Mouse (Mus musculus) midbrain, embryonic 15.5 days (tissue): Measurements from ENCODE around the gene Erbb2. TPM values are rescaled to one million over a fixed set of nuclear protein-coding genes. Genes with fewer than 3 reads are reported as not detected.

Source experiments
- ATAC-seq: fragments of 200-750 bp; cut with Nextera tagmentation; replicated peaks from 2 replicates; pipeline ENCODE4 v1.8.0; 2017; ENCODE audit warnings: moderate TSS enrichment
- H3K27ac ChIP-seq: fragments of 300-500 bp; sonication (generic); 2 replicates; pipeline ENCODE4 v1.5.1; 2015; ENCODE audit warnings: mild to moderate bottlenecking, inconsistent platforms
- H3K27me3 ChIP-seq: fragments of 300-500 bp; sonication (generic); replicated peaks from 2 replicates; pipeline ENCODE4 v1.6.1; 2015; ENCODE audit warnings: inconsistent platforms
- H3K36me3 ChIP-seq: fragments of 300-500 bp; sonication (generic); replicated peaks from 2 replicates; pipeline ENCODE4 v1.6.1; 2015; ENCODE audit warnings: inconsistent platforms
- H3K4me1 ChIP-seq: fragments of 300-500 bp; sonication (generic); 2 replicates; pipeline ENCODE4 v1.6.1; 2015; ENCODE audit warnings: inconsistent platforms
- H3K4me2 ChIP-seq: fragments of 300-500 bp; sonication (generic); 2 replicates; pipeline ENCODE4 v1.6.1; 2015; ENCODE audit warnings: inconsistent platforms, mild to moderate bottlenecking, moderate library complexity
- H3K4me3 ChIP-seq: fragments of 300-500 bp; sonication (generic); 2 replicates; pipeline ENCODE4 v1.5.1; 2015; ENCODE audit warnings: mild to moderate bottlenecking, inconsistent platforms
- H3K9ac ChIP-seq: fragments of 300-500 bp; sonication (generic); 2 replicates; pipeline ENCODE4 v1.6.1; 2015; ENCODE audit warnings: mild to moderate bottlenecking, inconsistent platforms
- H3K9me3 ChIP-seq: fragments of 300-500 bp; sonication (generic); 2 replicates; pipeline ENCODE4 v1.6.1; 2016; ENCODE audit warnings: inconsistent platforms
- WGBS: fragments of 180-500 bp; shearing (Covaris S2); methylation state at CpG from one replicate; pipeline ENCODE4 v1.1.7; 2015; ENCODE audit warnings: mixed read lengths; 5-methylcytosine and 5-hydroxymethylcytosine counted together
- polyA plus RNA-seq: library from polyadenylated mRNA; unstranded; fragments of >200 nt; fragmentation: Nextera tagmentation; extraction: Ambion mirVana; gene quantifications from 2 replicates; pipeline ENCODE4 v1.2.1, GENCODE M21; 2015

Gene Erbb2
- polyA plus RNA-seq, 1 experiment from 2014 or later: 6.8 TPM

DNA sequence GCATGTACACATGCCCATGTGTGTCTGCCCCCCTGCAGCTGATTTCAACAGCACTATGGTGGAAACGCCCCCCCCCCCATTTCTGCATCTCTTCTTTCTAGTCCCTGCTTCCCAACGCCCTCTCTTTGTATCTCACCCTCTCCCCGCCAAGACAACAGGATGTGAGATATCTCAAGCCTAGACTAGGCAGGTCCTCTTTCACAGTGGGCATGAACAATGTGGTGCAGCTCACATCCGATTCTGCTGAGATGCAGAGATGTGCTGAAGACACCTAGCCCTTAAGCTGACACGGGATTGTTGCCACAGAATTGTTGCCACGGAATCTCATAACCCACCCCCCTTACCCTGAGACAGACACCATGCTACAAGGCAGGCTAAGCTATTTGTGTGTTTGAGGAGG lies 52.2 kb downstream of the Erbb2 start:
- 80% methylated on average over 6 of the region's 6 CpGs for WGBS
- ATAC-seq: no peak

DNA sequence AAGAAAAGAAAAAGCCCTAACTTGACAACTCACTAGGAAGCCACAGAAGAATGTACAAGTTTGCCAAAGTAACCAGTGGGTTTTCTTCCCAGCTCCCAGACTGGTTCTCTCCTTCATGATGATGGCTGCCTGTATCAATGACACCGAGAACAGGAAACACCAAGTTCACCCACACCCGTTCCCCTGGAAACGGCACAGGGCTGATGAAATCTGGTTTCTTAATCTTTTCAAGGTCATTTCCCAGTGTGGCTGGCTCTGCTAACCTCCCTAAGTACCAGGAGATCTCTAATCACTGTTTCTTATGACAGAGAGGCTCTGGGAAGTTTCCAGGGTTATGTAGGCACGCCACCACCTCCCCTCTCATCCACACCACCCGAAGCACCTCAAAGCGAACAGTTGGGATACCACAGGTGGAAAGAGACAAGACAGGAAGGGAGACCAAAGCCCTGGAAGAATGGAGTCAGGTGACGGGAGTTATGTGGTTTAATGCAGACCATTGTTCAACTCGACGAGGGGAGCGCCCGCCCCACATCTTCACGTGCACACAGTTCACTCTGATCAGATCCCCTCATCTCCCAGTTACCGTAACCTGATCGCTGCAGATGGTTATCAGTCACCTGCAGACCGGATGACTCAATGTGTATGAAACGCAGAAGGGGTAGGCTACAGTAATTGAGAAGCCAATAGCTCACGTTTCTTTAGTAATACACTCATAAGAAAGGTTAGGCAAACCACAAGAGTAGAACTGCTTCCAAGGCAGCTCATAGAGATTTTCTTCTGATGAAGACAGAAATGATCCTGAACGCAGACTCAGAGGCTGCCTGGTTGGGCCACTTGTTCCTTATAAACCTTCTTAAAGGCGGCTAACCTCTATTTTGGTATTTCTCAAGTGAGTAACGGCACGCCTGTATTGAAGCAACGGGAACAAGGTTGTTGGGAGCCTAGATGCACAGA lies 57.8 kb downstream of the Erbb2 start:
- H3K27ac ChIP-seq: no peak overlapping the region
- no peaks in the 10 kb centered on the region; the same call in 1 of the 2 replicates for H3K27me3 ChIP-seq
- 79% methylated on average over 22 of the region's 22 CpGs for WGBS
- no peak overlapping the region for H3K4me2 ChIP-seq
- H3K4me1 ChIP-seq: peaks cover 4% of the 10 kb centered on the region
- no peak overlapping the region for H3K4me3 ChIP-seq
- no peaks in the 10 kb centered on the region for H3K9me3 ChIP-seq
- ATAC-seq: no peak
- H3K9ac ChIP-seq: no peak overlapping the region
- H3K36me3 ChIP-seq: no peaks in the 10 kb centered on the region

More for the DNA sequence above, 52.2 kb downstream of the Erbb2 start:
- H3K4me3 ChIP-seq: no peak overlapping the region
- H3K4me2 ChIP-seq: no peak overlapping the region
- H3K9ac ChIP-seq: no peak overlapping the region
- H3K36me3 ChIP-seq: no peaks in the 10 kb centered on the region
- H3K27me3 ChIP-seq: peaks cover 6% of the 10 kb centered on the region
- H3K9me3 ChIP-seq: no peaks in the 10 kb centered on the region
- H3K27ac ChIP-seq: no peak overlapping the region
- H3K4me1 ChIP-seq: no peaks in the 10 kb centered on the region

DNA sequence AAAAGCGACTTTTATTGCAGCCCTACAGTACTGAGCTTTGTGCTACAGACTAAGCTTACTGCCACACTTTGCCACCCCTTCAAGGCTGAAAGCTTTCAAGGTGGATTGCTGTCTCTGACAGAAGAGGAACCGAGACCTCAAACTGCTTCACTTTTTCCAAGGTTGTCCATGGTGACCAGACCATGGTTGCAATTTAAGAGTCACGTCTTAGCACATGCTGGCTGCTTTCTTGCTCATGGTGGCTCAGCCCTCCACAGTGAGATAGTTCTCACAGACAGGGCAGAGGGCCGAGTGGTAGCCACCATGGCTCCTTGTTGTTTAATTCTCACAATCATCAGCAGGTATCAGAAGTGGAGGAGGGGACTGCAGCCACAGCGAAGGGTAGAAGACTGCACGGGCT lies 58.5 kb downstream of the Erbb2 start:
- no peak for ATAC-seq
- WGBS: 86% methylated on average over 6 of the region's 6 CpGs

GRCm38 (mm10) chr11:98472696-98473095 lies 60.4 kb downstream of the Erbb2 start:
- Histone ChIP-seq H3K36me3 (no peaks in the 10 kb centered on the region), H3K4me1 (peaks cover 4% of the 10 kb centered on the region), H3K9ac (no peak overlapping the region), H3K27me3 (no peaks in the 10 kb centered on the region), H3K27ac (no peak overlapping the region), H3K4me3 (no peak overlapping the region), H3K4me2 (no peak overlapping the region), H3K9me3 (no peaks in the 10 kb centered on the region)
- ATAC-seq: no peak
- 28% methylated on average over 4 of the region's 4 CpGs for WGBS

More for the DNA sequence above, 58.5 kb downstream of the Erbb2 start:
- no peaks in the 10 kb centered on the region for H3K9me3 ChIP-seq
- H3K4me3 ChIP-seq: no peak overlapping the region
- peaks cover 4% of the 10 kb centered on the region for H3K4me1 ChIP-seq
- H3K4me2 ChIP-seq: no peak overlapping the region
- H3K27me3 ChIP-seq: no peaks in the 10 kb centered on the region
- no peaks in the 10 kb centered on the region for H3K36me3 ChIP-seq
- H3K27ac ChIP-seq: no peak overlapping the region
- H3K9ac ChIP-seq: no peak overlapping the region

- Histone ChIP-seq H3K9ac (no peak overlapping the region), H3K4me2 (no peak overlapping the region), H3K27me3 (no peaks in the 10 kb centered on the region), H3K9me3 (no peaks in the 10 kb centered on the region), H3K4me3 (no peak overlapping the region), H3K27ac (no peak overlapping the region), H3K4me1 (peaks cover 4% of the 10 kb centered on the region), H3K36me3 (no peaks in the 10 kb centered on the region)
- 56% methylated on average over 8 of the region's 8 CpGs for WGBS
- no peak for ATAC-seq
Measured at GRCm38 (mm10) chr11:98473916-98474479, 61.7 kb downstream of the Erbb2 start.

DNA sequence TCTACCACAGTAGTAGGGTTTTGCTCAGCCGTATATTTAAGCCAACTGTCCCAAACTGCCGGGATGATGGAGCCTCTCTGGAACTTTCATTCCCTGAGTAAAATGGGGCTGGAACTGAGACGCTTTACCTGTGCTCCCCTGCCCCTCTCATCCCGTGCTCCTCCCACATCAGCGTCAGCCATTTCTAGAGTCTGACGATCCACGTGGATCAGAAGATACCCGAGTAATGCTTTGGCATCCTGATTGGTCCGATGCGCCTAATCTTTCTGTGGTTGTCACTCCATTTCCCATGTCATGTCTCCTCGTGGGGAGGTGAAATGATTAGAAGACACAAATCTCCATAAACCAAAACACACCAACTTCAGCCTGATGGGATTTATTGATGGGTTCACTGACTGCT lies 62.7 kb downstream of the Erbb2 start:
- Histone ChIP-seq H3K9ac (no peak overlapping the region), H3K4me2 (no peak overlapping the region), H3K27me3 (no peaks in the 10 kb centered on the region), H3K27ac (no peak overlapping the region), H3K9me3 (no peaks in the 10 kb centered on the region), H3K4me1 (peaks cover 4% of the 10 kb centered on the region), H3K4me3 (no peak overlapping the region), H3K36me3 (no peaks in the 10 kb centered on the region)
- ATAC-seq: no peak
- WGBS: 91% methylated on average over 11 of the region's 11 CpGs

DNA sequence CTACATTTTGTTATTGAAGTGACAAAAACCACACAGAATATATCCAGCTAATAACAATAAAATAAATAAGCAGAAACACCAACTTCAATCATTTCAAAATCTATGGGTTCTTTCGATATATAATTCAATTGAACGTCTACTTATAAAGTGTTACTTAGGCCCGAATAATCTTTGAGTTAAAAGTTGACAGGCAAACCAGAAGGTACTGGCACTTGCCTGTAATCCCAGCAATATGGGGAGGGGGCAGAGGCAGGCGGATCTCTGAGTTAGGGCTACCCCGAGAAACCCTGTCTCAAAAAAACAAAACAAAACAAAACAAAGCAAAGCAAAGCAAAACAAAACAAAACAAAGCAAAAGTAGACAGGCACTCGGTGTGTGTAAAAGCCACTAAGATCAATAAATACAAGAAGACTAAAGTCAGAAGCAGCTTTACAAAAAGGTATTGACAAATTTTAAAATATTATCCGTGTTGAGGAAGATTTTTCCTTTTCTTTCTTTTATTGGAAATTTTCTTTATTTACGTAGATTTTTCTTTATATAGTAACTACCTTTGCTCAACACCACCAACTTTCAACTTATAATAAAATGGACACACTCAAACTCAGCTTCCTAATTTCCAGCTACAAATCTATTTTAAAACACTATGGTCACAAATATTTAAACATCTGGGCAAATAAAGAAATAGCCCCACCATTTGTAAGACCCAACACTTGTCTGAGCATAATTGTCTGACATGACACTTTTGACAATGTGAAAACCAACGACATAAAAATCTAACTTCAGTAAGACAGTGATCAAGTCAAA lies 63.6 kb downstream of the Erbb2 start:
- 89% methylated on average over 9 of the region's 9 CpGs for WGBS
- Histone ChIP-seq H3K4me1 (peaks cover 4% of the 10 kb centered on the region), H3K4me3 (no peak overlapping the region), H3K4me2 (no peak overlapping the region), H3K9me3 (no peaks in the 10 kb centered on the region), H3K27me3 (no peaks in the 10 kb centered on the region), H3K36me3 (no peaks in the 10 kb centered on the region), H3K9ac (no peak overlapping the region), H3K27ac (no peak overlapping the region)
- ATAC-seq: no peak

DNA sequence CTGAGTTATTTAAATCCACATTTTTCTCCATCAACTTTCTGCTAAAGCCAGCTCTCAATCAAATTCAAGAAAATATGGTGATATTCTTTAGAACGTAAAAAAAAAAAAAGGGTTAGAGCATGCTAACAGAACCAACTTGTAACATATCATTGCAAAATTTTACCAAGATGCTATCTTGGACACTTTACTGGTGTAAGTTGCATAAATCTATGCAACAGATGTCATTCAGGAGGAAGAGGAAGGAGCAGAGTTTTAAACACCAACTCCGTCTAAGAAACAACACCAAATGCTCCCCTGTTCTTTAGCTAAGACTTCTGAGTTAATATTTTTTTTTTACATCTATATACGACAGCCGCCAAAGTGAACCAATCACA lies 64.2 kb downstream of the Erbb2 start:
- Histone ChIP-seq H3K9me3 (no peaks in the 10 kb centered on the region), H3K4me1 (peaks cover 4% of the 10 kb centered on the region), H3K4me2 (no peak overlapping the region), H3K27me3 (no peaks in the 10 kb centered on the region), H3K9ac (no peak overlapping the region), H3K27ac (no peak overlapping the region), H3K4me3 (no peak overlapping the region), H3K36me3 (no peaks in the 10 kb centered on the region)
- WGBS: 90% methylated on average over 4 of the region's 4 CpGs
- ATAC-seq: no peak

- Histone ChIP-seq H3K9me3 (no peaks in the 10 kb centered on the region), H3K27me3 (no peaks in the 10 kb centered on the region), H3K27ac (no peak overlapping the region), H3K4me1 (peaks cover 4% of the 10 kb centered on the region), H3K4me3 (no peak overlapping the region), H3K4me2 (no peak overlapping the region), H3K36me3 (no peaks in the 10 kb centered on the region), H3K9ac (no peak overlapping the region)
- no peak for ATAC-seq
- 74% methylated on average over 14 of the region's 14 CpGs for WGBS
Measured at GRCm38 (mm10) chr11:98477011-98477701, 64.9 kb downstream of the Erbb2 start.

- H3K4me2 ChIP-seq: no peak overlapping the region
- no peak overlapping the region for H3K4me3 ChIP-seq
- H3K4me1 ChIP-seq: no peaks in the 10 kb centered on the region
- H3K27me3 ChIP-seq: no peaks in the 10 kb centered on the region
- no peak for ATAC-seq
- H3K9me3 ChIP-seq: no peaks in the 10 kb centered on the region
- H3K9ac ChIP-seq: no peak overlapping the region
- no peak overlapping the region for H3K27ac ChIP-seq
- no peaks in the 10 kb centered on the region for H3K36me3 ChIP-seq
- 76% methylated on average over 13 of the region's 13 CpGs for whole genome bisulfite sequencing
Measured at GRCm38 (mm10) chr11:98479026-98479939, 67.0 kb downstream of the Erbb2 start.

GRCm38 (mm10) chr11:98479940-98480497 lies 67.7 kb downstream of the Erbb2 start:
- no peak for ATAC-seq
- Histone ChIP-seq H3K27me3 (no peaks in the 10 kb centered on the region), H3K4me1 (no peaks in the 10 kb centered on the region), H3K4me2 (no peak overlapping the region), H3K9ac (no peak overlapping the region), H3K27ac (no peak overlapping the region), H3K9me3 (no peaks in the 10 kb centered on the region), H3K4me3 (no peak overlapping the region), H3K36me3 (no peaks in the 10 kb centered on the region)
- 89% methylated on average over 12 of the region's 12 CpGs for WGBS
